Mouse (Mus musculus): ENCODE results near the gene Rhbdf2. TPM values are rescaled to one million over a fixed set of nuclear protein-coding genes. Genes with fewer than 3 reads are reported as not detected.
A peak's percentile ranks its signal among the peaks of the same experiment; 100 is the strongest.
"Not testable (repeated sequence)": the region's sequence is repeated elsewhere in the genome, so short reads cannot be mapped to it uniquely, and the experiment has no call there.

The Rhbdf2 gene
- total and polyA plus RNA-seq, 2 experiments, result 3.1 to 17.8 TPM

- Histone ChIP-seq H3K27me3 (ENCODE audit: control insufficient read depth, insufficient read depth, low read length) (no peaks in the 10 kb centered on the region), H3K36me3 (ENCODE audit: control insufficient read depth, insufficient read depth, low read length) (no peaks in the 10 kb centered on the region), H3K9ac (ENCODE audit: low read depth, low read length) (no peak overlapping the region), H3K4me3 (ENCODE audit: insufficient read depth, low read depth, low read length) (no peak overlapping the region), H3K4me1 (ENCODE audit: control insufficient read depth, insufficient read depth, low read length) (no peaks in the 10 kb centered on the region), H3K79me2 (ENCODE audit: control insufficient read depth, insufficient read depth, low read length) (no peaks in the 10 kb centered on the region), H3K27ac (replicated peaks; ENCODE audit: insufficient read depth, low read depth, low read length) (no peak overlapping the region)
- 71% methylated on average over 21 of the region's 21 CpGs for WGBS
- no peak for DNase-seq (ENCODE audit: extremely low read depth, low read depth, low spot score)
- TF ChIP-seq CTCF (IDR thresholded peaks at IDR 0.05; ENCODE audit: low read depth, low read length), result no peak
Observed at GRCm38 (mm10) chr11:116644225-116645112, 17.6 kb upstream of the Rhbdf2 start.

GRCm38 (mm10) chr11:116643579-116644224 lies 16.9 kb upstream of the Rhbdf2 start:
- H3K36me3 ChIP-seq (ENCODE audit: control insufficient read depth, insufficient read depth, low read length), result no peaks in the 10 kb centered on the region
- no peaks in the 10 kb centered on the region for H3K27me3 ChIP-seq (ENCODE audit: control insufficient read depth, insufficient read depth, low read length)
- TF ChIP-seq POLR2A (IDR thresholded peaks at IDR 0.05; ENCODE audit: extremely low read depth, insufficient read depth, low read length), result no peak
- TF ChIP-seq CTCF (IDR thresholded peaks at IDR 0.05; ENCODE audit: low read depth, low read length), result no peak
- no peak overlapping the region for H3K4me3 ChIP-seq (ENCODE audit: insufficient read depth, low read depth, low read length)
- H3K79me2 ChIP-seq (ENCODE audit: control insufficient read depth, insufficient read depth, low read length), result no peaks in the 10 kb centered on the region
- no peak for DNase-seq (ENCODE audit: extremely low read depth, low read depth, low spot score)
- H3K9ac ChIP-seq (ENCODE audit: low read depth, low read length), result no peak overlapping the region
- WGBS, result 35% methylated on average over 19 of the region's 19 CpGs
- H3K4me1 ChIP-seq (ENCODE audit: control insufficient read depth, insufficient read depth, low read length), result no peaks in the 10 kb centered on the region
- H3K27ac ChIP-seq (replicated peaks; ENCODE audit: insufficient read depth, low read depth, low read length), result no peak overlapping the region

GRCm38 (mm10) chr11:116642681-116643578 lies 16.1 kb upstream of the Rhbdf2 start:
- TF ChIP-seq CTCF (IDR thresholded peaks at IDR 0.05; ENCODE audit: low read depth, low read length) (peak; percentile 96), POLR2A (IDR thresholded peaks at IDR 0.05; ENCODE audit: extremely low read depth, insufficient read depth, low read length) (no peak)
- H3K79me2 ChIP-seq (ENCODE audit: control insufficient read depth, insufficient read depth, low read length), result no peaks in the 10 kb centered on the region
- WGBS, result 37% methylated on average over 14 of the region's 14 CpGs
- H3K27me3 ChIP-seq (ENCODE audit: control insufficient read depth, insufficient read depth, low read length), result no peaks in the 10 kb centered on the region
- H3K27ac ChIP-seq (replicated peaks; ENCODE audit: insufficient read depth, low read depth, low read length), result no peak overlapping the region
- no peak overlapping the region for H3K4me3 ChIP-seq (ENCODE audit: insufficient read depth, low read depth, low read length)
- no peaks in the 10 kb centered on the region for H3K4me1 ChIP-seq (ENCODE audit: control insufficient read depth, insufficient read depth, low read length)
- no peaks in the 10 kb centered on the region for H3K36me3 ChIP-seq (ENCODE audit: control insufficient read depth, insufficient read depth, low read length)
- no peak overlapping the region for H3K9ac ChIP-seq (ENCODE audit: low read depth, low read length)
- peak; percentile 36 for DNase-seq (ENCODE audit: extremely low read depth, low read depth, low spot score)

- H3K27me3 ChIP-seq (ENCODE audit: control insufficient read depth, insufficient read depth, low read length), result no peaks in the 10 kb centered on the region
- H3K27ac ChIP-seq (replicated peaks; ENCODE audit: insufficient read depth, low read depth, low read length), result no peak overlapping the region
- TF ChIP-seq CTCF (IDR thresholded peaks at IDR 0.05; ENCODE audit: low read depth, low read length) (no peak), POLR2A (IDR thresholded peaks at IDR 0.05; ENCODE audit: extremely low read depth, insufficient read depth, low read length) (no peak)
- 73% methylated on average over 3 of the region's 3 CpGs for WGBS
- DNase-seq (ENCODE audit: extremely low read depth, low read depth, low spot score), result peak; percentile 36
- H3K4me3 ChIP-seq (ENCODE audit: insufficient read depth, low read depth, low read length), result no peak overlapping the region
- no peaks in the 10 kb centered on the region for H3K36me3 ChIP-seq (ENCODE audit: control insufficient read depth, insufficient read depth, low read length)
- no peaks in the 10 kb centered on the region for H3K4me1 ChIP-seq (ENCODE audit: control insufficient read depth, insufficient read depth, low read length)
- no peak overlapping the region for H3K9ac ChIP-seq (ENCODE audit: low read depth, low read length)
- no peaks in the 10 kb centered on the region for H3K79me2 ChIP-seq (ENCODE audit: control insufficient read depth, insufficient read depth, low read length)
Observed at GRCm38 (mm10) chr11:116641731-116642130, 14.9 kb upstream of the Rhbdf2 start.

- Histone ChIP-seq H3K4me1 (ENCODE audit: control insufficient read depth, insufficient read depth, low read length) (no peaks in the 10 kb centered on the region), H3K36me3 (ENCODE audit: control insufficient read depth, insufficient read depth, low read length) (no peaks in the 10 kb centered on the region), H3K79me2 (ENCODE audit: control insufficient read depth, insufficient read depth, low read length) (no peaks in the 10 kb centered on the region), H3K4me3 (ENCODE audit: insufficient read depth, low read depth, low read length) (no peak overlapping the region), H3K27me3 (ENCODE audit: control insufficient read depth, insufficient read depth, low read length) (no peaks in the 10 kb centered on the region), H3K9ac (ENCODE audit: low read depth, low read length) (no peak overlapping the region), H3K27ac (replicated peaks; ENCODE audit: insufficient read depth, low read depth, low read length) (no peak overlapping the region)
- DNase-seq (ENCODE audit: extremely low read depth, low read depth, low spot score), result no peak
- 68% methylated on average over 5 of the region's 5 CpGs for WGBS
- TF ChIP-seq POLR2A (IDR thresholded peaks at IDR 0.05; ENCODE audit: extremely low read depth, insufficient read depth, low read length) (no peak), CTCF (IDR thresholded peaks at IDR 0.05; ENCODE audit: low read depth, low read length) (peak; percentile 60)
Observed at GRCm38 (mm10) chr11:116641168-116641567, 14.3 kb upstream of the Rhbdf2 start.

GRCm38 (mm10) chr11:116636607-116637006 lies 9.8 kb upstream of the Rhbdf2 start:
- not testable (repeated sequence) for H3K79me2 ChIP-seq (ENCODE audit: control insufficient read depth, insufficient read depth, low read length); H3K4me1 ChIP-seq (ENCODE audit: control insufficient read depth, insufficient read depth, low read length); H3K4me3 ChIP-seq (ENCODE audit: insufficient read depth, low read depth, low read length); H3K27me3 ChIP-seq (ENCODE audit: control insufficient read depth, insufficient read depth, low read length); H3K36me3 ChIP-seq (ENCODE audit: control insufficient read depth, insufficient read depth, low read length); H3K9ac ChIP-seq (ENCODE audit: low read depth, low read length); DNase-seq (ENCODE audit: extremely low read depth, low read depth, low spot score); H3K27ac ChIP-seq (replicated peaks; ENCODE audit: insufficient read depth, low read depth, low read length)
- WGBS, result 77% methylated on average over 8 of the region's 8 CpGs

Measured in liver, adult 2 months (tissue).